Mouse (Mus musculus): ENCODE measurements around the gene Gm10486. TPM values are rescaled to one million over a fixed set of nuclear protein-coding genes. Genes with fewer than 3 reads are reported as not detected.
"Not testable (repeated sequence)": the region's sequence is repeated elsewhere in the genome, so short reads cannot be mapped to it uniquely, and the experiment has no call there.

Gene Gm10486
- not detected for total RNA-seq (2021)
- long read RNA-seq, experiment 1: 0 reads
- long read RNA-seq, experiment 2: 0 reads

- DNase-seq: not testable (repeated sequence)
Observed at GRCm38 (mm10) chrX:35067084-35067483, at the start of gene Gm10486. Gene Gm10486 (plus strand): TSS chrX:35067384.

Measured in adrenal gland, postnatal 10 days (tissue).